Mouse (Mus musculus) fibroblast of lung, adult 2 months (primary cell): ENCODE data around the gene Calml3.
A peak's percentile ranks its signal among the peaks of the same experiment; 100 is the strongest.
"Not testable (repeated sequence)": the region's sequence is repeated elsewhere in the genome, so short reads cannot be mapped to it uniquely, and the experiment has no call there.

ENCODE experiments used
- DNase-seq: peaks from one replicate; pipeline ENCODE4 v3.0.0-alpha.2; 2011; ENCODE audit warnings: low read depth

Calml3 gene

GRCm38 (mm10) chr13:3804186-3804585 lies at the start of gene Calml3:
Gene Calml3 (minus strand): TSS chr13:3804316.
- peak; percentile 16 for DNase-seq

DNA sequence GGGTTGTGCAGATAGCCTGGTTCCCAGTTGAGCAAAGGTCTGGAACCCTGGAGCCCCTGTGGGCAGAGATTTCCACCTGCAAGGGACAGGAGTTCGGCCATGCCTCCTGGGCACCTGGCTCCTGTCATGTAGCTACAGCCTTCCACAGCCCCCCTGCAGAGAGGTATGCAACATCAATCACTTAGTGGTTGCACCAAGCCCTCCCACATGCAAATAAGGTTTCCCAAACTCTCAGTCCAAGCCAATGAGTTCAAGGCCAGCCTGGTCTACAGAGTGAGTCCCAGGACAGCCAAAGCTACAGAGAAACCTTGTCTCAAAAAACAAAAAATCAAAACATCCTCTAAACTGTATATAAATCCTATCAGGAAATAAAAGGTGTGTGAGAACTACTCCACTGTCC lies 46.2 kb upstream of the Calml3 start:
- no peak for DNase-seq

- DNase-seq, result not testable (repeated sequence)
These were observed 36.5 kb upstream of the Calml3 start for GRCm38 (mm10) chr13:3840662-3841061.

GRCm38 (mm10) chr13:3837312-3837807 lies 33.2 kb upstream of the Calml3 start, which contains the start of gene Calm4:
Gene Calm4 (plus strand): TSS chr13:3837757.
- DNase-seq, result not testable (repeated sequence)

DNA sequence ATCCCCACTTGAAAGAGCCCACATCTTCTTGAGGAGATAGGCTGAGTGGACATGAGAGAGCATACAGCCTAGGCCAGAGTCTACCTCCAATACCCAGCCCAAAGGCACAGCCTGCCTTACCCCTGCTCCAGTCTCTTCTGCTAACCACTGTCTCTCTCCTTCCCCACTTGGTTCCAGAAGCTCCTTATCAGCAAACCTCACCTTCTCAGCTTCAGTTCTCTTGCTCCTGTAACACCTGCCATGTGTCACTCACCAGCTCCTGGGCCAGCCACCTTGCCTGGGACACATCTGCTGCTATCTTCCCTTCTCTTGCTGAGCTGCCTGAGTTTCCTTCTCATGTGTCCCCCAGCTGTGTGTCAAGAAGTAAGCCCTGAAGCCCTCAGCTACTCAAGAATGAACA lies 29.5 kb upstream of the Calml3 start:
- not testable (repeated sequence) for DNase-seq

DNA sequence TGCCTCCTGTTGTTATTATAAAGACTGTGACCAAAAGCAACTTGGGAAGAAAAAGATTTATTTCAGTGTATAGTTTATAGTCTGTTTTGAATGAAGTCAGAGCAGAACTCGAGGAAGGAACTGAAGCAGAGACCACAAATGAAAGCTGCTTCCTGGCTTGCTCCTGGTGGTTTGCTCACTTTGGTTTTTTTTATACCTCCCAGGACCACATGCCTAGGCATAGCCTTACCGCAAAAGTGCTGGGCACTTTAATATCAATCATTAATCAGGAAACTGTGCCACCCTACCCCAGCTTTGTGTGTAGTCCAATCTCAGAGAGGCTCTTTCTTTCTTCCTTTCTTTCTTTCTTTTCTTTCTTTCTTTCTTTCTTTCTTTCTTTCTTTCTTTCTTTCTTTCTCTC lies 28.3 kb upstream of the Calml3 start:
- no peak for DNase-seq

- no peak for DNase-seq
These were observed 27.9 kb upstream of the Calml3 start for GRCm38 (mm10) chr13:3831994-3832393.

DNA sequence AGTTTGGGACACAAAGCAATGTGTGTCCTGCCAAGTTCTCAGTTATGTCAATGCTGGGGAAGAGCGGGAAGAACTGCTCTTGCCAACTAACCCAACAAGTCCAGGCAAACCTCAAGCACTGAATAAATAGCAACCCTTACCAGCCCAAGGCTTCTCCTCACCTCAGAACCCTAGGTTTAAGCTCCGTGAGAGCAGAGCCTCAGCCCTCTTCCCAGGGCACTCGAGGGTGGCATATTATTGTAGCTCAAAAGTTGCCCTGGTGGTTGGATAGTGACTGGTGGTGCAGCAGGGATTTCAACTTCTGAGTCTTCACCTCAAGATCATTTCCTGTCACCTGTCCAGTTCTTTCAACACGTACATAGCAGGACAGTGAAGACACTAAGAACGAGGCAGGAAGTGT lies 27.4 kb upstream of the Calml3 start:
- no peak for DNase-seq

DNA sequence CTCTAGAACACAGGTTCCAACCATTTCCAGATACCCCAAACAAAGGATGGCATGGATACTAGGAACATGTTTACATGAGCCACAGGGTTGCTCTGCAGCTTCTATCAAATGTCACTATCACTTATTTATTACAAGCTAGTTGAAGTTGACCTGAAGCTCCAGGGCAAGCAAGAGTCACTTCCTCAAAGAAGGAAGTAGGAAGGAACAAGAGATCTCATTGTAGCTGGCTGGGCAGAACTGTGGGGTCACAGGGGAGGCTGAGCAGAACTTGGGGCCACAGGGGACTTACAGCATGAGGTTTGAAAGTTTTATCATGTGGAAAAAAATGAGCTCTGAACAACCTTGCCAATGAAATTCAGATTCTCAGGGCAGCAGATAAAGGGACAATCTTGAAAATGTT lies 21.6 kb upstream of the Calml3 start:
- no peak for DNase-seq

DNA sequence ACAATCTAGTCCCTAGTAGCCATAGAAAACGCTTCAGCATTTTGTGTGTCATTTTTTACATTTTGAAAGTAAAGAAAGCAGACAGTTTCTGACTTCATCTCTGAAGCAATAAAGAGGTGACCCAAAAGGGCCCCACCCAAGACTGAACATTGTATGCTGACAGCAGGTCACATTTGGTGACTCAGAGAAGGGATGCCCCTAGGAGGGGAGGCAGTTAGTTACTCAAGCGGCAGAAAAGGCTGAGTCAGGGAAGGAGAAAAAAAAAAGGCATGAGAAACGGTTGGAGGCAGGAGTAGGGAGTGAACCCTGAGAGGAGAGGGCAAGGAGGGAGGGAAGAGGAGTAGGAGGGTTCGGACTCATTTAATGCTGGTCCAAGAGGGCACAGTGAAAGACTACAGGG lies 18.0 kb upstream of the Calml3 start:
- DNase-seq, result no peak

GRCm38 (mm10) chr13:3818740-3819076 lies 14.6 kb upstream of the Calml3 start:
- DNase-seq, result no peak

GRCm38 (mm10) chr13:3818012-3818739 lies 14.1 kb upstream of the Calml3 start:
- DNase-seq, result no peak

- peak; percentile 68 for DNase-seq
These were observed 3.2 kb upstream of the Calml3 start for GRCm38 (mm10) chr13:3807131-3807827.

- DNase-seq, result no peak
These were observed 1.5 kb upstream of the Calml3 start for GRCm38 (mm10) chr13:3805638-3806037.

DNA sequence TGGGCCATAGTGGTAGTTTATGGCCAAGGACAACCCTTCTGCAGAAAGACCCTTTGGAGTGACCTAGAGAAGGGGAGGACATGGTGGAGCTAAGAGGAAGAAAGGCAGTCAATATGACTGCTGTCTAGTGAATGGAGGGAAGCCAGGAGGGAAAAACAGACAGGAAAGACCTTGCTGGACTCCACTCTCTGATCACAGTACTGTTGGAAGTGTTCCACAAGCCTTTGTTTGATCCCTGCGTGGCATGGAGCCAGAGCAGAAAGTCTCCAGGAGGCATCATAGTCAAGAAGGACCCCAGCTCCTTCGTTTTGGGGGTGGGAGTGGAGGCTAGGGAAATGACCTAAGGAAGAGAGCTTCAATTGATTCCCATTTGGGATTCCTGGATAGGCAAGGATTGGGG lies 1.0 kb upstream of the Calml3 start:
- DNase-seq, result no peak

DNA sequence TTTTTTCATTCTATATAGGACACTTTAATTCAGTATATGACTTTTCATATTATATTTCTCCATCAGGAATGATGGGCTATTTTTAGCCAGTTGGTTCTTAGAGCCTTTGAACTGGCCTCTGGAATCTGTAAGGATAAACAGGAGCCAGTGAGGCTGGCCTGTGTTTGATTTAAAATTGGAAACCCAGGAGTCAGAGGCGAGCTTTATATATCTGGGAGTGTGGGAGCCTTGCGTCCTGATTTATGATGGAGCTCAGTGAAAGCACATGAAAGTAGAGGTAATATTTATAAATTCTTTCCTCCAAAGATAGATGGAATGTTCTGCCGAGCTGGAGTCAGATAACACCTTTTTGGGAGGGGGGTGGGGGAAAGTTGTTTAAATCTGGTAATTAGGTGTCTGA lies 4.7 kb downstream of the Calml3 start:
- no peak for DNase-seq

DNA sequence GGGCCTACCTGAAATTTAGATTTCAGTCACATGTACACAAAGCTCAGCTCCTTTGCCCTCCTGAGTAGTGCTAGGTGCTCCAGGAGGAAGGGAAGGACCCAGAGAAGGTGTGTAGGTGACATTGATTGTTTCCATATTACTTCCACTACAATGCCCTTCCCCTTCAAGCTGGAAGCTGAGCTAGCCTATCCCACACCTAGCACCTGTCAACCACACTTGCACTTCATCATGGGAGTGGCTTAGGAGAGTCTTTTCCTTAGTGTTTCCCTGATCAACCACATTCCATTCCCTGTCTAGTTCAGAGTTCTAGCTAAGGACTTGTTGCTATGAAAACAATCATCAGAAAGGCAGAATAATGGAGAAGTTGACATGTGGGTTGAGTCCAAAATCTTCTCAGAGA lies 5.4 kb downstream of the Calml3 start:
- no peak for DNase-seq

DNA sequence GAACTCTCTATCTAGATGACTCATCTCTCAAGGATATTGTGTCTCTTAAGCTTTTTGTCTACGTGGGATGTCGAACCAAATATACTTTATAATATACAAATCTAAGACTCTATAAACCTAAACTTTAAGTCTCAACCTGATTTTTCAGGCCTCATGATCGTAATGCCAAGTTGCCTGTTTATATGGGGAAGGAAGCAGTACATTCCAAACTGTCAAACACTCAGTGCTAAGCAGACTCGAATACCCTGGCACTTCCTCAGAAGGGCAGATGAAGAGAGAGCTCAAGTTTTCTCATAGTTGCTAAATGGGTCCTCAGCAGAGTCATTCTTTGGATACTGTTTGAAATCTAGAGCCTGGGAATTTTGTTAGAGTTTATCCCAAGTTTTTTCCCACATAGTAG lies 7.5 kb downstream of the Calml3 start:
- no peak for DNase-seq

GRCm38 (mm10) chr13:3789531-3789930 lies 14.6 kb downstream of the Calml3 start:
- DNase-seq, result no peak

GRCm38 (mm10) chr13:3788588-3788987 lies 15.5 kb downstream of the Calml3 start:
- no peak for DNase-seq

- no peak for DNase-seq
These were observed 16.5 kb downstream of the Calml3 start for GRCm38 (mm10) chr13:3787644-3788043.

- no peak for DNase-seq
These were observed 17.0 kb downstream of the Calml3 start for GRCm38 (mm10) chr13:3787102-3787501.

DNA sequence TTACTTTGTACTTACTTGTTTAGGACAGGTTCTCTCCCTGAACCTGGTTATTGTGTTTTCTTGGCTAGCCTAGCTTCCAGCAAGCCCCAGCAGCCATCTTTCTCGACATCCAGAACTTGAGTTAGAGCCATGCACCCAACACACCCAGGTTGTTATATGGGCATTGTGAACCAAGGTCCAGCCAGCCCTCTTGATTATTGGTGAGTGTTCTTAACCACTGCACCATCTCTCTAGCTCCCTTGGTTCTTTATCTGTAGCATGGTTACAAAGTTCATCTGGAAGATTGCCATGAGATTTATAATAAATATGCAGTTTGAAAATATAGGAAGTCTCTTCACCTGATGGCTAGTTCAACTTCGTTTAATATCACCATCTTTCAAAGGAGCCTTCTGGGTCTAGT lies 20.5 kb downstream of the Calml3 start:
- DNase-seq, result no peak

- peak; percentile 57 for DNase-seq
These were observed 21.6 kb downstream of the Calml3 start for GRCm38 (mm10) chr13:3782499-3782898.
